Mouse (Mus musculus) stomach, embryonic 16.5 days (tissue): Measurements from ENCODE around the gene Clps. TPM values are rescaled to one million over a fixed set of nuclear protein-coding genes. Genes with fewer than 3 reads are reported as not detected.

Experiments
- ATAC-seq: fragments of 200-750 bp; cut with Nextera tagmentation; 2 replicates; pipeline ENCODE4 v1.8.0; 2017; ENCODE audit warnings: moderate number of reproducible peaks, moderate TSS enrichment; ENCODE audit not compliant: insufficient read depth, low FRiP score
- H3K27ac ChIP-seq: fragments of 300-500 bp; sonication (generic); 2 replicates; pipeline ENCODE4 v1.5.1; 2014; ENCODE audit warnings: low read length
- H3K27me3 ChIP-seq: fragments of 300-500 bp; sonication (generic); 2 replicates; pipeline ENCODE4 v1.6.1; 2014; ENCODE audit warnings: low read length, control low read depth, mixed read lengths; ENCODE audit not compliant: control insufficient read depth, insufficient read depth
- H3K36me3 ChIP-seq: fragments of 300-500 bp; sonication (generic); 2 replicates; pipeline ENCODE4 v1.6.1; 2014; ENCODE audit warnings: low read length; ENCODE audit not compliant: control insufficient read depth, insufficient read depth
- H3K4me1 ChIP-seq: fragments of 300-500 bp; sonication (generic); 2 replicates; pipeline ENCODE4 v1.6.1; 2014; ENCODE audit warnings: low read length, control low read depth, mixed read lengths; ENCODE audit not compliant: control insufficient read depth, insufficient read depth
- H3K4me2 ChIP-seq: fragments of 300-500 bp; sonication (generic); 2 replicates; pipeline ENCODE4 v1.6.1; 2014; ENCODE audit warnings: low read depth, low read length, mixed read lengths
- H3K4me3 ChIP-seq: fragments of 300-500 bp; sonication (generic); replicated peaks from 2 replicates; pipeline ENCODE4 v1.5.1; 2014; ENCODE audit warnings: mild to moderate bottlenecking, low read length
- H3K9ac ChIP-seq: fragments of 300-500 bp; sonication (generic); 2 replicates; pipeline ENCODE4 v1.6.1; 2014; ENCODE audit warnings: low read length
- H3K9me3 ChIP-seq: fragments of 300-500 bp; sonication (generic); replicated peaks from 2 replicates; pipeline ENCODE4 v1.6.1; 2016; ENCODE audit warnings: low read length, control low read depth; ENCODE audit not compliant: control insufficient read depth
- WGBS: fragments of 180-500 bp; shearing (Covaris S2); extraction: QIAGEN DNeasy Blood & Tissue Kit; methylation state at CpG from one replicate; pipeline ENCODE4 v1.1.7; 2014; 5-methylcytosine and 5-hydroxymethylcytosine counted together
- microRNA-seq: library from miRNA; unstranded; fragments of <30 nt; microRNA quantifications from one replicate; pipeline ENCODE4, GENCODE M21; 2016
- polyA plus RNA-seq: library from polyadenylated mRNA; unstranded; fragments of >200 nt; fragmentation: Nextera tagmentation; extraction: Ambion mirVana; gene quantifications from 2 replicates; pipeline ENCODE4 v1.2.1, GENCODE M21; 2015

Clps gene
- polyA plus RNA-seq, 1 experiment from 2014 or later: 3,124 TPM

- H3K4me1 ChIP-seq: peaks cover 46% of the 10 kb centered on the region
- ATAC-seq: no peak
- WGBS: 37% methylated on average over 9 of the region's 9 CpGs
Observed at GRCm38 (mm10) chr17:28511616-28512541, 48.7 kb downstream of the Clps start.

GRCm38 (mm10) chr17:28510445-28511342, 49.9 kb downstream of the Clps start:
- peak; percentile 19; the same call in 1 of the 2 replicates for ATAC-seq
- H3K4me1 ChIP-seq: peaks cover 40% of the 10 kb centered on the region

More at GRCm38 (mm10) chr17:28511616-28512541, 48.7 kb downstream of the Clps start:
- Histone ChIP-seq H3K36me3 (no peaks in the 10 kb centered on the region), H3K27me3 (no peaks in the 10 kb centered on the region), H3K9ac (peak overlapping the region; percentile 21; the same call in 1 of the 2 replicates), H3K4me3 (no peak overlapping the region), H3K4me2 (0 out of 2 replicates have a peak overlapping the region, but pooled peaks have one; percentile 12), H3K9me3 (no peaks in the 10 kb centered on the region), H3K27ac (peak overlapping the region; percentile 39)

More at GRCm38 (mm10) chr17:28510445-28511342, 49.9 kb downstream of the Clps start:
- Histone ChIP-seq H3K9ac (peak overlapping the region; percentile 63), H3K4me2 (peak overlapping the region; percentile 54), H3K9me3 (no peaks in the 10 kb centered on the region), H3K27me3 (no peaks in the 10 kb centered on the region), H3K4me3 (peak overlapping the region; percentile 6), H3K36me3 (no peaks in the 10 kb centered on the region), H3K27ac (peak overlapping the region; percentile 46; the same call in 1 of the 2 replicates)
- WGBS: 7% methylated on average over 28 of the region's 28 CpGs

Small RNAs within 50 kb of the gene (microRNA-seq; reads per million reads assigned to microRNA genes)
- gene Gm25195 (not detected), gene Mir6969 (4.1 reads per million, percentile 22 among the genes with 10 or more reads in this experiment)

Other genes starting within 250 kb of the Clps start
- 19.0 and 20.4 TPM in 2 replicates for gene Fance, start 247.2 kb downstream of the Clps start, polyA plus RNA-seq
- 538 and 564 TPM in 2 replicates for gene Rpl10a, start 232.3 kb downstream of the Clps start, polyA plus RNA-seq
- 11.8 and 12.3 TPM in 2 replicates for gene Tead3, start 209.9 kb downstream of the Clps start, polyA plus RNA-seq
- gene Tulp1, start 195.5 kb downstream of the Clps start, polyA plus RNA-seq: 4.6 and 5.4 TPM in 2 replicates
- gene Fkbp5, start 43.2 kb downstream of the Clps start, polyA plus RNA-seq: 25.5 and 27.1 TPM in 2 replicates
- gene Armc12, start 30.0 kb downstream of the Clps start, polyA plus RNA-seq: not detected in 2 replicates
- gene Clpsl2, start 11.4 kb downstream of the Clps start, polyA plus RNA-seq: not detected in 2 replicates
- 0.82 and 0.87 TPM in 2 replicates for gene Lhfpl5, start 14.9 kb upstream of the Clps start, polyA plus RNA-seq
- 67.6 and 73.0 TPM in 2 replicates for gene Srpk1, start 61.9 kb upstream of the Clps start, polyA plus RNA-seq
- 0.46 and 0.80 TPM in 2 replicates for gene Slc26a8, start 129.5 kb upstream of the Clps start, polyA plus RNA-seq
- 34.0 and 34.2 TPM in 2 replicates for gene Mapk14, start 130.6 kb upstream of the Clps start, polyA plus RNA-seq
- gene AC170998.1, start 165.3 kb upstream of the Clps start, polyA plus RNA-seq: 2.3 and 2.8 TPM in 2 replicates
- 116 and 128 TPM in 2 replicates for gene Mapk13, start 208.5 kb upstream of the Clps start, polyA plus RNA-seq
- 8.2 and 10.5 TPM in 2 replicates for gene Brpf3, start 240.3 kb upstream of the Clps start, polyA plus RNA-seq